11 mouse cellular contexts compared by ENCODE assay signal in genomic region chr1:162053608-162054007, GRCm38 (mm10).
DNase-seq lines count a peak whose midpoint lies in the region; ATAC-seq lines count a peak whose summit lies in the region.
"Had no signal": no experiment of that assay in that cellular context is flagged by ENCODE, and none has a peak within 500 bp of the region (broad histone marks: within the 10 kb centered on the region; RNA-seq: fewer than 3 reads in every experiment).

No protein-coding gene starts in this region.

- peaks cover 22% of the 10 kb centered on the region for H3K4me1 ChIP-seq in embryonic facial prominence, embryonic 10.5 days
- H3K4me1 ChIP-seq in embryonic facial prominence, embryonic 13.5 days: peaks cover 31% of the 10 kb centered on the region
- H3K4me1 ChIP-seq in hindbrain, embryonic 11.5 days (replicated peaks; ENCODE audit: control insufficient read depth, insufficient read depth, low read length): no peaks in the 10 kb centered on the region
- H3K4me1 ChIP-seq in midbrain, embryonic 10.5 days: peaks cover 25% of the 10 kb centered on the region

- DNase-seq in embryonic facial prominence, embryonic 10.5 days (ENCODE audit: low spot score): no peak
- no peak for DNase-seq in hindbrain, embryonic 11.5 days (ENCODE audit: low spot score)
- no peak for DNase-seq in midbrain, embryonic 10.5 days (ENCODE audit: low spot score)
- no peak for DNase-seq in adrenal gland, postnatal 4 days (ENCODE audit: low spot score in 2 of 2)
- no peak for DNase-seq in heart, postnatal 10 days
- DNase-seq: liver; lung, postnatal 10 days had no signal

- H3K36me3 ChIP-seq in embryonic facial prominence, embryonic 10.5 days (replicated peaks): no peaks in the 10 kb centered on the region
- no peaks in the 10 kb centered on the region for H3K36me3 ChIP-seq in embryonic facial prominence, embryonic 13.5 days
- no peaks in the 10 kb centered on the region for H3K36me3 ChIP-seq in hindbrain, embryonic 11.5 days (ENCODE audit: control insufficient read depth, insufficient read depth, low read length)
- no peaks in the 10 kb centered on the region for H3K36me3 ChIP-seq in midbrain, embryonic 10.5 days

- H3K9ac ChIP-seq in embryonic facial prominence, embryonic 13.5 days: no peak overlapping the region
- H3K9ac ChIP-seq in hindbrain, embryonic 11.5 days (ENCODE audit: low read depth, low read length): no peak overlapping the region

- no peaks in the 10 kb centered on the region for H3K27me3 ChIP-seq in embryonic facial prominence, embryonic 10.5 days (replicated peaks; ENCODE audit: low read depth, poor library complexity, severe bottlenecking)
- no peaks in the 10 kb centered on the region for H3K27me3 ChIP-seq in embryonic facial prominence, embryonic 13.5 days
- H3K27me3 ChIP-seq in hindbrain, embryonic 11.5 days (ENCODE audit: control insufficient read depth, insufficient read depth, low read length): no peaks in the 10 kb centered on the region
- H3K27me3 ChIP-seq in midbrain, embryonic 10.5 days (ENCODE audit: low read depth, poor library complexity, severe bottlenecking): no peaks in the 10 kb centered on the region

- no peaks in the 10 kb centered on the region for H3K9me3 ChIP-seq in embryonic facial prominence, embryonic 10.5 days
- H3K9me3 ChIP-seq in embryonic facial prominence, embryonic 13.5 days: no peaks in the 10 kb centered on the region
- H3K9me3 ChIP-seq in hindbrain, embryonic 11.5 days (ENCODE audit: control insufficient read depth, low read length): no peaks in the 10 kb centered on the region
- no peaks in the 10 kb centered on the region for H3K9me3 ChIP-seq in midbrain, embryonic 10.5 days (replicated peaks)

- no peak for ATAC-seq in embryonic facial prominence, embryonic 13.5 days (ENCODE audit: insufficient number of reproducible peaks, insufficient read depth, low FRiP score, low TSS enrichment, low read depth)
- ATAC-seq in hindbrain, embryonic 11.5 days (ENCODE audit: low FRiP score): no peak
- ATAC-seq in megakaryocyte progenitor cell, adult 5-6 weeks (replicated peaks; ENCODE audit: poor library complexity): no peak
- ATAC-seq: intestine, postnatal 0 days had no signal

- H3K4me2 ChIP-seq in embryonic facial prominence, embryonic 13.5 days: no peak overlapping the region
- no peak overlapping the region for H3K4me2 ChIP-seq in hindbrain, embryonic 11.5 days (replicated peaks; ENCODE audit: low read depth, low read length)
- H3K4me2 ChIP-seq: heart, embryonic 11.5 days had no signal

- H3K4me3 ChIP-seq in embryonic facial prominence, embryonic 10.5 days: no peak overlapping the region
- H3K4me3 ChIP-seq in embryonic facial prominence, embryonic 13.5 days: no peak overlapping the region
- no peak overlapping the region for H3K4me3 ChIP-seq in hindbrain, embryonic 11.5 days (ENCODE audit: low read depth, low read length)
- H3K4me3 ChIP-seq in midbrain, embryonic 10.5 days: no peak overlapping the region

- H3K27ac ChIP-seq in embryonic facial prominence, embryonic 10.5 days (replicated peaks): peak overlapping the region; percentile 66; the same call in 1 of the 2 replicates
- peak overlapping the region; percentile 94 for H3K27ac ChIP-seq in embryonic facial prominence, embryonic 13.5 days
- H3K27ac ChIP-seq in hindbrain, embryonic 11.5 days (ENCODE audit: low read depth, low read length): peak overlapping the region; percentile 12; the same call in 1 of the 2 replicates
- peak overlapping the region; percentile 63; the same call in 1 of the 2 replicates for H3K27ac ChIP-seq in midbrain, embryonic 10.5 days (replicated peaks)

- intact Hi-C loops in heart, postnatal 10 days (cut with DNase I): no loop called here

- 29% methylated on average over 6 of the region's 6 CpGs for WGBS in embryonic facial prominence, embryonic 10.5 days
- 13% methylated on average over 6 of the region's 6 CpGs for WGBS in embryonic facial prominence, embryonic 13.5 days
- WGBS in hindbrain, embryonic 11.5 days: 27% methylated on average over 6 of the region's 6 CpGs
- WGBS in midbrain, embryonic 10.5 days: 17% methylated on average over 6 of the region's 6 CpGs

Comparison
In these comparisons a context has a peak if more than half of its experiments do, and no peak if none do; other contexts are left out.
1. H3K27ac ChIP-seq: peak in every context shown above with its lines; median percentile 94 in embryonic facial prominence, embryonic 13.5 days; 66 in embryonic facial prominence, embryonic 10.5 days; 63 in midbrain, embryonic 10.5 days; 12 in hindbrain, embryonic 11.5 days.